Comparison of ENCODE assay signal across 8 mouse cellular contexts in genomic region chr9:114781526-114782212, GRCm38 (mm10). TPM values are rescaled to one million over a fixed set of nuclear protein-coding genes. Genes with fewer than 3 reads are reported as not detected.
DNase-seq lines count a peak whose midpoint lies in the region; ATAC-seq and TF ChIP-seq lines count a peak whose summit lies in the region.

Cmtm7 (minus strand) TSS chr9:114781856.

- peak within 1 kb of the TSS; percentile 58 for H3K9ac ChIP-seq in lung, embryonic 14.5 days
- H3K9ac ChIP-seq in neural tube, embryonic 15.5 days (replicated peaks), result peak within 1 kb of the TSS; percentile 42

- no peaks in the 10 kb centered on the region for H3K36me3 ChIP-seq in lung, embryonic 14.5 days (ENCODE audit: insufficient read depth)
- no peaks in the 10 kb centered on the region for H3K36me3 ChIP-seq in neural tube, embryonic 15.5 days

- no peak for TF ChIP-seq CTCF in lung, embryonic 14.5 days (IDR thresholded peaks at IDR 0.05; ENCODE audit: low read depth)

- peaks cover 6% of the 10 kb centered on the region; the same call in 1 of the 2 replicates for H3K4me1 ChIP-seq in lung, embryonic 14.5 days (ENCODE audit: insufficient read depth)
- peaks cover 28% of the 10 kb centered on the region for H3K4me1 ChIP-seq in neural tube, embryonic 15.5 days

- peak within 1 kb of the TSS; percentile 69 for H3K4me2 ChIP-seq in lung, embryonic 14.5 days
- H3K4me2 ChIP-seq in neural tube, embryonic 15.5 days, result peak within 1 kb of the TSS; percentile 96

- ATAC-seq in lung, embryonic 14.5 days (ENCODE audit: insufficient read depth), result peak; percentile 90
- ATAC-seq in neural tube, embryonic 15.5 days (ENCODE audit: low FRiP score), result peak; percentile 65

- H3K27ac ChIP-seq in lung, embryonic 14.5 days (ENCODE audit: low read depth), result peak within 1 kb of the TSS; percentile 78
- H3K27ac ChIP-seq in neural tube, embryonic 15.5 days (replicated peaks), result peak within 1 kb of the TSS; percentile 43; the same call in 1 of the 2 replicates

- H3K27me3 ChIP-seq in lung, embryonic 14.5 days (ENCODE audit: insufficient read depth, low read length), result no peaks in the 10 kb centered on the region
- 0 out of 2 replicates have a peak, but pooled peaks cover 5% of the 10 kb centered on the region for H3K27me3 ChIP-seq in neural tube, embryonic 15.5 days (replicated peaks)

- DNase-seq in right cerebral cortex, adult 18-20 months, result peak; percentile 13
- no peak for DNase-seq in right cerebral cortex, adult 2 months (ENCODE audit: low spot score in 2 of 2)
- DNase-seq in embryo, embryonic 11 days, result peak; percentile 89
- DNase-seq in heart, adult 18-20 months, result peak; percentile 87 to 91
- DNase-seq in kidney, adult 11 months, result peak; percentile 76
- DNase-seq in lung, embryonic 14.5 days, result peak; percentile 84
- DNase-seq in thymus, postnatal 0 days (ENCODE audit: low spot score), result peak; percentile 61

- peak within 1 kb of the TSS; percentile 67 for H3K4me3 ChIP-seq in lung, embryonic 14.5 days (ENCODE audit: low read depth, low read length)
- H3K4me3 ChIP-seq in neural tube, embryonic 15.5 days (replicated peaks), result peak within 1 kb of the TSS; percentile 45

- H3K9me3 ChIP-seq in lung, embryonic 14.5 days (ENCODE audit: low read depth, low read length), result no peaks in the 10 kb centered on the region
- H3K9me3 ChIP-seq in neural tube, embryonic 15.5 days (replicated peaks), result no peaks in the 10 kb centered on the region

- under 1% methylated on average over 54 of the region's 54 CpGs for WGBS in lung, embryonic 14.5 days
- under 1% methylated on average over 51 of the region's 54 CpGs for WGBS in neural tube, embryonic 15.5 days

RNA-seq across cellular contexts. Expression of gene Cmtm7, which starts in this region (rescaled TPM):
- 10 to 100 TPM; 13.1 TPM for total RNA-seq in heart, adult 18-20 months (2021)
- 81.7 and 93.0 TPM in 2 replicates for polyA plus RNA-seq in lung, embryonic 14.5 days (2014; fragmentation: Nextera tagmentation; extraction: Ambion mirVana)
- 13.0 and 71.4 TPM in 2 replicates for polyA plus RNA-seq in neural tube, embryonic 15.5 days (2015; fragmentation: Nextera tagmentation; extraction: Ambion mirVana)
- 299 and 301 TPM in 2 replicates for polyA plus RNA-seq in thymus, postnatal 0 days (2015; fragmentation: Nextera tagmentation; extraction: Ambion mirVana)

Comparison
In these comparisons a context has a peak if more than half of its experiments do, and no peak if none do; other contexts are left out.
1. DNase-seq: peak in right cerebral cortex, adult 18-20 months (single experiment), embryo, embryonic 11 days (single experiment), heart, adult 18-20 months (2 of 2), kidney, adult 11 months (single experiment), lung, embryonic 14.5 days (single experiment) and thymus, postnatal 0 days (single experiment); none in right cerebral cortex, adult 2 months (0 of 2).